Mouse (Mus musculus) retina, adult 2 months (tissue): Measurements from ENCODE around the gene Fblim1.
A peak's percentile ranks its signal among the peaks of the same experiment; 100 is the strongest.

Source experiments
- DNase-seq: peaks from one replicate; pipeline ENCODE4 v3.0.0-alpha.2; 2012; ENCODE audit warnings: low read depth, low spot score

The Fblim1 gene

GRCm38 (mm10) chr4:141539213-141539767 lies 66.6 kb downstream of the Fblim1 start:
- no peak for DNase-seq

GRCm38 (mm10) chr4:141538408-141539212 lies 67.3 kb downstream of the Fblim1 start, which contains the start of gene Spen:
TSS of gene Spen (minus strand) at chr4:141538597.
- DNase-seq = peak; percentile 95

- no peak for DNase-seq
These were observed 68.0 kb downstream of the Fblim1 start for GRCm38 (mm10) chr4:141537706-141538407.

- no peak for DNase-seq
These were observed 68.7 kb downstream of the Fblim1 start for GRCm38 (mm10) chr4:141537226-141537610.

GRCm38 (mm10) chr4:141536291-141537225 lies 69.3 kb downstream of the Fblim1 start:
- no peak for DNase-seq

- DNase-seq = no peak
These were observed 70.8 kb downstream of the Fblim1 start for GRCm38 (mm10) chr4:141534947-141535680.

GRCm38 (mm10) chr4:141530979-141531378 lies 74.9 kb downstream of the Fblim1 start:
- DNase-seq = no peak

- no peak for DNase-seq
These were observed 77.0 kb downstream of the Fblim1 start for GRCm38 (mm10) chr4:141528938-141529337.

- no peak for DNase-seq
These were observed 78.8 kb downstream of the Fblim1 start for GRCm38 (mm10) chr4:141526936-141527650.
